Mouse (Mus musculus) forebrain, embryonic 10.5 days (tissue): ENCODE results near the gene Zfp69. TPM values are rescaled to one million over a fixed set of nuclear protein-coding genes. Genes with fewer than 3 reads are reported as not detected.
A peak's percentile ranks its signal among the peaks of the same experiment; 100 is the strongest.

ENCODE experiments used
- DNase-seq: peaks from one replicate; pipeline ENCODE4 v3.0.0-alpha.2; 2017; ENCODE audit warnings: low spot score; ENCODE audit errors: extremely low spot score
- H3K27ac ChIP-seq: fragments of 300-500 bp; sonication (generic); 2 replicates; pipeline ENCODE4 v1.5.1; 2016; ENCODE audit warnings: mild to moderate bottlenecking
- H3K27me3 ChIP-seq: fragments of 300-500 bp; sonication (generic); 2 replicates; pipeline ENCODE4 v1.6.1; 2016; ENCODE audit warnings: mild to moderate bottlenecking; ENCODE audit not compliant: poor library complexity, severe bottlenecking
- H3K36me3 ChIP-seq: fragments of 300-500 bp; sonication (generic); replicated peaks from 2 replicates; pipeline ENCODE4 v1.6.1; 2016; ENCODE audit warnings: mild to moderate bottlenecking, moderate library complexity
- H3K4me1 ChIP-seq: fragments of 300-500 bp; sonication (generic); 2 replicates; pipeline ENCODE4 v1.6.1; 2016
- H3K4me3 ChIP-seq: fragments of 300-500 bp; sonication (generic); 2 replicates; pipeline ENCODE4 v1.5.1; 2016; ENCODE audit warnings: mild to moderate bottlenecking, moderate library complexity
- H3K9me3 ChIP-seq: fragments of 300-500 bp; sonication (generic); 2 replicates; pipeline ENCODE4 v1.6.1; 2016; ENCODE audit warnings: mild to moderate bottlenecking, moderate library complexity
- WGBS: fragments of 180-500 bp; shearing (Covaris S2); methylation state at CpG from one replicate; pipeline ENCODE4 v1.1.7; 2016; 5-methylcytosine and 5-hydroxymethylcytosine counted together
- microRNA-seq: library from miRNA; unstranded; fragments of <30 nt; microRNA quantifications from one replicate; pipeline ENCODE4, GENCODE M21; 2017
- polyA plus RNA-seq: library from polyadenylated mRNA; unstranded; fragments of >200 nt; fragmentation: Nextera tagmentation; extraction: Ambion mirVana; gene quantifications from 2 replicates; pipeline ENCODE4 v1.2.1, GENCODE M21; 2016

Zfp69 gene
- polyA plus RNA-seq, 1 experiment from 2014 or later = 9.9 TPM

DNA sequence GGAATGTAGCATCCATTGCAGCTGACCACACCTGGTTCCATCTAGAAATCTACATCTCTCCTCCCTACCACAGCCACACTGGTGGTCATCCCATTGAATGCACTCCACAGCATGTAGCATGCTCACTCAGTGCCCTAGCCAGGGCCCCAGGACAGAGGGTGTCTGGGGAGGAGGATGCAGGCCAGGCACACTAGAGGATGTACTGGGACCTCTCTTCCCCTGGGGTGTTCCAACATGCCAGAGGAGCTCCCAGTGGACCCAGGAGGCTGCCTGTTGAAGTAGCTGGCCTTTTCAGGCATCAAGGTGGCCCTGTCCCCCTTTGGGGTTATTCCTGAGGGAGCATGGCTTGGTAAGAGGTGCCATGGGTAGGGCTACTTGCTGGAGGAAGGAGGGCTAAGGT, 59.5 kb downstream of the Zfp69 start:
- Histone ChIP-seq H3K27me3 (no peaks in the 10 kb centered on the region), H3K27ac (no peak overlapping the region), H3K36me3 (no peaks in the 10 kb centered on the region), H3K4me3 (no peak overlapping the region), H3K9me3 (no peaks in the 10 kb centered on the region), H3K4me1 (peaks cover 38% of the 10 kb centered on the region)
- no peak for DNase-seq

DNA sequence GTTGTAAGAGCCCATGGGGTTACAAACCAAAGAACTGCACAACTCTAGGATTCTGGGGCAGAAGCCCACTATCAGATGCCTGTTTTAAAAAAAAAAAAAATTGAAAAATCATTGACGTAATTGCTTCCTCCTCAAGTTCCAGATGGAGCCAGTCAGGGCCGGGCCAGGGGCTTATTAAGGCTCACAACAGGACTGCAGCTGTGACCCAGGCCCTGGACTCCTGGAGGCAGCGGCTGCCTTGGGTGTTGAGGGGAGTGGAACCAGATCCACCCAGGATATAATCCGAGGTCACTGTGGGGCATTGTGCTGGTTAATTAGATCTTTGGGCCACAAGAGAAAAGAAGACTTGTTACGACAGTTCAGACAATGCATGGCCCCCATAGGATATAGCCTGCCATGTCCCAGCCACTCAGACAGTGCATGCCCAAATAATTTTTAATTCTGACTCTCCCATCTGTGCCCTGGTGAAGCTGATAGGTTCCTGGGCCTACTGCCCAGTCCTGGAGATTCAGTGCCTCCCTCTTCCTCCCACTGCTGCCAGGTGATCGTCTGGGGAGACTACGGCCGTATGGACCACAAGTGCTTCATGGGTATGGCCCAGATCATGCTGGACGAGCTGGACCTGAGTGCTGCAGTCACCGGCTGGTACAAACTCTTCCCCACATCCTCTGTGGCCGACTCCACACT, 60.6 kb downstream of the Zfp69 start:
- peak overlapping the region; percentile 45 for H3K27ac ChIP-seq

DNA sequence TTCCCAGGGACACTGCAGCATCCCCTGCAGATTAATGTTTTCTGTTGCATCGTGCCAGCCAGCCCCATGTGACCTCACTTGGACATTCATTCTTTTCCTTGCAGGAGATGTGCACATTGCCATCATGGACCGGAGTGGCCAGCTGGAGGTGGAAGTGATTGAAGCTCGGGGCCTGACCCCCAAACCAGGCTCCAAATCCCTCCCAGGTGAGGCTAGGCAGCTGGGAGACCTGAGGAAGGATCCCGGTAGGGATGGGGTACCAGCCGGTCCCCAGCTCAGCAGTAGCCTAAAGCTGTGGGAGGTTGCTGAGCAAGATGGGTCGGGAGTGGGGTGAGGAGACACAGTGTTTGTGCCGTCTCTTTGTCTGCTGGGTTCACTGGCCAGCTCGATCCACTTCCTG, 62.6 kb downstream of the Zfp69 start:
- no peak overlapping the region for H3K27ac ChIP-seq

More for the DNA sequence above, 60.6 kb downstream of the Zfp69 start:
- Histone ChIP-seq H3K9me3 (no peaks in the 10 kb centered on the region), H3K4me3 (no peak overlapping the region), H3K4me1 (peaks cover 40% of the 10 kb centered on the region), H3K27me3 (no peaks in the 10 kb centered on the region), H3K36me3 (no peaks in the 10 kb centered on the region)
- DNase-seq = no peak
- WGBS = 63% methylated on average over 11 of the region's 11 CpGs

DNA sequence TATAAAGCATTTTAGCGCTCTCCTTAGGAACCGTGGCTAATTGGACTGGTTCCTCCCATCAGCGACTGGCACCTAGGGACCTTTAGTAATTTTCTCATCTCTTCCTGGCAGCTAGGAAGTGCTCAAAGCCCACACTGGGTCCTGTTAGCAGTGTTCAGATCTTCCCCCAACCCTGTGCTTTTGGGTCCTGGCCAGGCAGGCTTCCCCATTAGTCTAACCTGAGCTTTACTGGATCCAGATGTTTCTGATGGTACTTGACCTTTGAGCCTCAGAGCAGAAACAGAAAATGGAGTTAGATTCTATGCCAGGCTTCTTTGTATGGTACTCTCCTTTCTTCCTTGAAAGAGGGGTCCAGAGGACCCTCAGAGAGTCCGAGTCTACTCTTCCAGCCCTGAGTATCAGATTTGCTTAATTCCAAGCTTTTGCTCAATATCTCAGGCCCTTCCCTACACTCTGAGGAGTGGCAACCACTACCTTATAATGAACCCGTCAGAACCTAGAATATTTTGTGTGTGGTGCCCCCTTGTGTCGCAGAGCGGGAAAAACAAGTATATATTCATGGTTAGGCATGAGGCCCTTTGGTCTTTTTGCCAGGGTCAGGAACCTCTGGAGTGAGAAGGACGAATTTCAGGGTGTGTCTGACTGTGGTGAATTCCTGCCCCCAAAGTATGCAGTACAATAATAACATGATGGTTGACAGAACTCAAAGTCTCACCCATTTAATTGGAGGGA, 64.0 kb downstream of the Zfp69 start:
- Histone ChIP-seq H3K4me1 (peaks cover 48% of the 10 kb centered on the region), H3K27me3 (no peaks in the 10 kb centered on the region), H3K9me3 (no peaks in the 10 kb centered on the region), H3K27ac (no peak overlapping the region), H3K4me3 (no peak overlapping the region), H3K36me3 (no peaks in the 10 kb centered on the region)
- peak; percentile 43 for DNase-seq
- 31% methylated on average over 8 of the region's 8 CpGs for WGBS

More for the DNA sequence above, 62.6 kb downstream of the Zfp69 start:
- WGBS = 66% methylated on average over 8 of the region's 8 CpGs
- H3K27me3 ChIP-seq = no peaks in the 10 kb centered on the region
- H3K4me1 ChIP-seq = peaks cover 41% of the 10 kb centered on the region
- H3K9me3 ChIP-seq = no peaks in the 10 kb centered on the region
- DNase-seq = no peak
- no peak overlapping the region for H3K4me3 ChIP-seq
- H3K36me3 ChIP-seq = no peaks in the 10 kb centered on the region

DNA sequence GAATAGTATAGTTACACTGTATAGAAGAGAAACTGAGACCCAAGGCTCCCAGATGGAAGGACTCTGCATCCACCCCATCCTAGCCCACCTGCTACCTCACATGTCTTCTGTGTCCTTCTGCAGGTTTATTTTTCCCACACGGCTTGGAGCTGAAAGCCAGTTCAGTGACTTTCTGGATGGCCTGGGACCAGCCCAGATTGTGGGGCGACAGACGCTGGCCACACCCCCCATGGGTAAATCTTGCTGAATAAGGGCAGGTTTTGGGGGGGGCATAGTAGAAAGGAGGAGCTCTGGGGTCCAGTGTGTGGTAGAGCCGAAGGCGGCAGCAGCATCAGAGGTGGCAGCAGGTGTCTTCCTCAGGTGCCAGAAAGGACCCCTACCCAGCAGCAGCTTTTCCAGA, 64.7 kb downstream of the Zfp69 start:
- WGBS = 82% methylated on average over 5 of the region's 5 CpGs
- H3K4me1 ChIP-seq = peaks cover 55% of the 10 kb centered on the region
- DNase-seq = no peak

DNA sequence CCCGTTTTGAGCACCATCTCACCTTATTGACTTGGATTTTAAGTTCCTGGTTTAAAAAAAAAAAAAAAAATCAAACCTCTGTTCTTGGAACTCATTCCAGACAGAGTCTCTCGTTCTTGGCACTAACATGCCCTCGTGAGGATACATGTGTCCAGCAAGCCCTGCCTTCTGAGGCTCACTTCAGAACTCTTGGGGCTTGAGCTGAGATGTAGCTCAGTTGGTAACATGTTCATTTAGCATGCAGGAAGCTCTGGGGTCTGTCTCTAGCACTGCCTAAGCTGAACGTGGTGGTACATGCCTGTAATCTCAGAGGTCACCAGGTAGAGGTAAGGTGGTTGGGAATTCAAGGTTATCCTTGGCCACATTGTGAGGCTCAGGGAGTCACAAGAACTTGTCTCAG, 65.4 kb downstream of the Zfp69 start:
- DNase-seq = no peak
- 65% methylated on average over 4 of the region's 4 CpGs for whole genome bisulfite sequencing
- Histone ChIP-seq H3K27me3 (no peaks in the 10 kb centered on the region), H3K4me1 (peaks cover 58% of the 10 kb centered on the region), H3K36me3 (no peaks in the 10 kb centered on the region), H3K27ac (no peak overlapping the region), H3K9me3 (no peaks in the 10 kb centered on the region), H3K4me3 (no peak overlapping the region)

More for the DNA sequence above, 64.7 kb downstream of the Zfp69 start:
- no peaks in the 10 kb centered on the region for H3K9me3 ChIP-seq
- H3K4me3 ChIP-seq = no peak overlapping the region
- H3K36me3 ChIP-seq = no peaks in the 10 kb centered on the region
- H3K27ac ChIP-seq = no peak overlapping the region
- H3K27me3 ChIP-seq = no peaks in the 10 kb centered on the region

DNA sequence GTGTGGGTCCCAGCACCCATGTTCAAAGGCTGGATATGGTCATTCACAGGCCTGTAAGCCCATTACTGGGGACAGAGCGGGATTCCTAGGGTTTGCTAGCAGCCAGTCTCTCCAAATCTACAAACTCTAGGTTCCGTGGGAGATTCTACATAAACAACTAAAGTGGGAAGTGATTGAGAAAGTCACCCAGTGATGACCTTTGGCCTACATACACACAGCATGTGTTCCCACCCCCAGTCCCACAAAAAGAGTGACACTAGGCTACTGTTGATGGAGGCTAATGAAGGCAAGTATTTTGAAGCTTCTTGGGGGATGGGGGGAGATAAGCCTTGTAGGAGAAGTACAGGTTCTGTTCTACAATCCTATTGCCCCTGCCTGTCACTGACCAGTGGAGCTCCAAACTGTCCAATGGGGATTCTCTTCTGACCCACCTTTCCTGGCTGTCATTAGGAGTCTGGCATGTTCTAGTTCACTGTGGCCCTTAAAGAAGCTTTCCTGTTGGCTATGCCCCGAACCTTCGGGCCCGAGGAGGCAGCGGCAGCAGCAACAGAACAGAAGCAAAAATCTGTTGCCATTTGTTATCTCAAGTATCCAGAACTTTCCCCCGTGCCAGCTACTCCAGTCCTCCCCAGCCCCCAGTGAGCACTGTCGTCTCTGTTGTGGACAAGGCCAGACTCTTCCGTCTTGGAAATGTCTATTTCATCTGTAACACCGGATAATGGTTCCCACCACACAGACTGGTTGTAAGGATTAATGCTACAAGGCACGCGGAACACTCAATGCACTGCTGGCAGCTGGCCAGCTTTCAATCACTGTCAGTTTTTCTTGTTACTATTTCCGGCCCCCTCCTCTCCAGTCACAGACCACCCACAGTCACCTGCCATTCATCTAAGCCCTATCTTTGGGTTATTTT, 66.0 kb downstream of the Zfp69 start:
- Histone ChIP-seq H3K9me3 (no peaks in the 10 kb centered on the region), H3K4me1 (peaks cover 52% of the 10 kb centered on the region), H3K27ac (no peak overlapping the region), H3K4me3 (no peak overlapping the region), H3K27me3 (no peaks in the 10 kb centered on the region), H3K36me3 (no peaks in the 10 kb centered on the region)
- DNase-seq = no peak
- WGBS = 73% methylated on average over 13 of the region's 13 CpGs

DNA sequence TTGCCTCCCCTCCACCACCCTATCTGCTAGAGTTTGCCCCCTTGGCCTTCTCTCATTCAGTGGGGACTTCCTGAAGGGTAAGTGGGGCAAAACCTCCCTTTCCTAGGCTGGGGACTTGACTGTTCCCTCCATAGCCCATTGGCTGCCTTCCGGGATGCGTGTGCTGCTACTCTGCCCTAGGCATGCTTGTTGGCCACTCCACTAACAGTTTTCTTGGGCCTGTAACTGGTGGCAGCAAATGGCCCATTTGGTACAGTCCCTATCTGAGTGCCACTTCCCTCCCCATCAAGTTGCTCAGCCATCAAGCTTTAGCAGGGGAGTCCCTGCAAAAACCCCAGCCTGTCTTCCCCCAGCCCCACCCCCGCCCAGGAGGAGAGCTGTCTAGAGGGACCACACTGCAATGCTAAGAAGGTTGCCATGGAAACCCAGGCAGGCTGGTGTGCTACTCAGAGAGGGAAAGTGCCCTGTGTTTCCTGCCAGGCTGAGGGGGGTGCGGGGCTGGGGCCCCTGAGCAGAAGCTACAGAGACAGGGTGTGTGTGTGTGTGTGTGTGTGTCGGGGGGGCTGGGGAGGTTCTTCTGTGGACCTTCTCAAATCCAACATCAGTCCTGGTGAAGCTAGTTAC, 69.4 kb downstream of the Zfp69 start:
- Histone ChIP-seq H3K4me1 (peaks cover 34% of the 10 kb centered on the region), H3K9me3 (no peaks in the 10 kb centered on the region), H3K27ac (peak overlapping the region; percentile 62; the same call in 1 of the 2 replicates), H3K4me3 (no peak overlapping the region), H3K27me3 (no peaks in the 10 kb centered on the region), H3K36me3 (no peaks in the 10 kb centered on the region)
- WGBS = 44% methylated on average over 5 of the region's 5 CpGs
- DNase-seq = peak; percentile 49

DNA sequence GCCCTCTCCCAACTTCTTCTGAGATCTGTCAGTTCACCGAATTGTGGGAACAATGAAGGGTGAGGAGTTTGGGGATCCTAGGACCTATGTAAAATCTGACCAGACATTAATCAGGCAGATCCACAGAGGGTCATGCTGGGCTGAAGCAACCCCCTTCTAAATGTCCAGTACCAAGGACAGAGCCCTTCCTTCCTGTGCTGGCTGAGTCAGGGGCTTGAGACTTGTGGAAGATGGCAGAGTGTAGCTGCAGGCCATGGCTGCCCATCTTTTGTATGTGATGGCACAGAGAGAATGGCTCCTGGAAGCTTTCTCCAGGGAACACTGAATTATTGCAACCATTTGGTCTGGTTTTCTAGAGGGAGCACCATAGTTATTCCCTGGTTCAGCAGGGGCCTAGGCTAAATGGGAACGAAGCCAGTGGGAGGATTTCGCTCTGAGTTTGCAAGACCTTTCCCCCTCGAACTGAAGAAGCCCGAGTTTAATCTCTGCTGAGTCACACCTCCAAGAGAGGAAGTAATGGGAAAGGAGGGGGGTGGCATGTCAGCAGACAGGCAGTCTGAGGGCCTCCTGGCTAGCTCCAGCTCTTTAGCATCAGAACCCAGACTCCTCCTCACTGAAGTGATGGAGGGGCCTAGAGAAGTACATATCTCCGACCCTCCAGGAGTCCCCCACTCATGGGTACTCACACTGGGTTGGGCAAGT, 70.6 kb downstream of the Zfp69 start:
- Histone ChIP-seq H3K4me1 (peaks cover 32% of the 10 kb centered on the region), H3K9me3 (no peaks in the 10 kb centered on the region), H3K4me3 (no peak overlapping the region), H3K27me3 (no peaks in the 10 kb centered on the region), H3K36me3 (no peaks in the 10 kb centered on the region), H3K27ac (no peak overlapping the region)
- no peak for DNase-seq
- whole genome bisulfite sequencing = 67% methylated on average over 6 of the region's 6 CpGs

Small RNAs within 50 kb of the gene (microRNA-seq; reads per million reads assigned to microRNA genes)
- gene Mir7015 = not detected

Other genes with a start within 250 kb of the Zfp69 start
- gene Kcnq4, start 203.1 kb downstream of the Zfp69 start, polyA plus RNA-seq = 1.5 and 1.8 TPM in 2 replicates
- 128 and 131 TPM in 2 replicates for gene Nfyc, start 120.1 kb downstream of the Zfp69 start, polyA plus RNA-seq
- gene Rims3, start 96.9 kb downstream of the Zfp69 start, polyA plus RNA-seq = 3.1 and 3.8 TPM in 2 replicates
- gene Exo5, start 26.7 kb downstream of the Zfp69 start, polyA plus RNA-seq = 36.2 and 40.1 TPM in 2 replicates
- gene Smap2, start 65.5 kb upstream of the Zfp69 start, polyA plus RNA-seq = 11.3 and 13.5 TPM in 2 replicates
- gene Col9a2, start 87.7 kb upstream of the Zfp69 start, polyA plus RNA-seq = 1.4 and 1.5 TPM in 2 replicates
- gene Zmpste24, start 146.5 kb upstream of the Zfp69 start, polyA plus RNA-seq = 31.5 and 33.8 TPM in 2 replicates
- gene Tmco2, start 157.5 kb upstream of the Zfp69 start, polyA plus RNA-seq = not detected in 2 replicates